Mouse (Mus musculus): ENCODE data around the gene Gcgr.

- TF ChIP-seq CTCF (IDR thresholded peaks at IDR 0.05; ENCODE audit: extremely low read depth, insufficient read length, insufficient replicate concordance, low read depth, low read length) (no peak), POLR2A (IDR thresholded peaks at IDR 0.05; ENCODE audit: low read depth, low read length) (no peak)
These were observed 11.9 kb downstream of the Gcgr start for GRCm38 (mm10) chr11:120542376-120542775.

Data from small intestine, adult 2 months (tissue).